Mouse (Mus musculus): ENCODE measurements around the gene Bcl2.

GRCm38 (mm10) chr1:106748555-106749315 lies 34.7 kb upstream of the Bcl2 start:
- no peak for TF ChIP-seq CTCF (conservative IDR thresholded peaks at IDR 0.05 in 1 of 2, IDR thresholded peaks at IDR 0.05 in 1 of 2; ENCODE audit: low read depth in 2 of 2, low read length in 2 of 2)
- TF ChIP-seq MYC (IDR thresholded peaks at IDR 0.05; ENCODE audit: low read depth, low read length), result no peak
- no peak for TF ChIP-seq MAX (IDR thresholded peaks at IDR 0.05; ENCODE audit: low read length)
- TF ChIP-seq USF1 (IDR thresholded peaks at IDR 0.05; ENCODE audit: low read depth, low read length), result no peak
- TF ChIP-seq MAFK (IDR thresholded peaks at IDR 0.05; ENCODE audit: insufficient replicate concordance, low read length), result no peak
- TF ChIP-seq CHD2 (IDR thresholded peaks at IDR 0.05; ENCODE audit: low read length), result no peak
- no peak for TF ChIP-seq POLR2A (IDR thresholded peaks at IDR 0.05; ENCODE audit: low read depth, low read length)
- no peak for TF ChIP-seq ZKSCAN1 (IDR thresholded peaks at IDR 0.05; ENCODE audit: borderline replicate concordance, low read depth, low read length)
- no peak for TF ChIP-seq ZNF384 (IDR thresholded peaks at IDR 0.05; ENCODE audit: low read depth, low read length)
- TF ChIP-seq SIN3A (IDR thresholded peaks at IDR 0.05; ENCODE audit: low read length), result no peak
- TF ChIP-seq RCOR1 (conservative IDR thresholded peaks at IDR 0.05; ENCODE audit: low read depth, low read length), result no peak
- no peak for TF ChIP-seq GABPA (IDR thresholded peaks at IDR 0.05; ENCODE audit: insufficient replicate concordance, low read depth, low read length)
- no peak for TF ChIP-seq PAX5 (IDR thresholded peaks at IDR 0.05; ENCODE audit: low read length)
